Mouse (Mus musculus) left cerebral cortex, adult 11 months (tissue): Measurements from ENCODE around the gene Zc2hc1c.
"Not testable (repeated sequence)": the region's sequence is repeated elsewhere in the genome, so short reads cannot be mapped to it uniquely, and the experiment has no call there.

ENCODE experiments used
- DNase-seq: peaks from one replicate; pipeline ENCODE4 v3.0.0; 2022; ENCODE audit warnings: low spot score

Gene Zc2hc1c

GRCm38 (mm10) chr12:85288486-85289156, at the start of gene Zc2hc1c:
Zc2hc1c (plus strand) TSS chr12:85288591.
- peak; percentile 70 for DNase-seq

GRCm38 (mm10) chr12:85252083-85252482, 36.3 kb upstream of the Zc2hc1c start:
- no peak for DNase-seq

DNA sequence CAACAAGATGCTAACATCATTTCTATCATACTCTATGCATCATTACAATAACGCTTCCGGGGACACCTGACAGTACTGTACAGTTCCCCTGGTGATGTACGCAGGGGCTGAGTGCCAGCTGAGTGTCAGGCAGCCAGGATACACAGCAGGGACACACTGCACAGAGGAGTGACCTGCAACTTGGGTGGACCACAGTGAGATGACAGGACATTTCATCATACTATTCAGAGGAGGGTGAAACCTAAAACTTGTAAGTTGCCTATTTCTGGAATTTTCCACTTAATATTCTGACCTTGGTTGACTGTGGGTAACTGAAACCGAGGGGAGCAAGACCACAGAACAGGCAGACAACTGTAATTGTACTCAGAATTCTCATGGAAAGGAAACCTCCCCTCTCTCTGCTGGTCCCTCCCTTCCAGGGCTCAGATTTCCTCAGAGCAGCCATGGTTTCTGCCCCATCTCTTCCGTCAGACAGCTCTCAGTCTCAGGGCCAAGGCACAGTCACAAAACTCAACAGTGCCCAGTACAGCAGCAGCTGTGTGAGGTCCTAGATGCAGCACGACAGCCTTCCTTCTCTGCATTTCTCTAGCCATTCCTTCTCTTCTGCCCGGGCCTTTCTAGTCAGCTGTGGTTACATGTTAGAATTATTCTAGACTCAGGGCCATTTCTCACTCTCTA, 32.2 kb upstream of the Zc2hc1c start:
- no peak for DNase-seq

DNA sequence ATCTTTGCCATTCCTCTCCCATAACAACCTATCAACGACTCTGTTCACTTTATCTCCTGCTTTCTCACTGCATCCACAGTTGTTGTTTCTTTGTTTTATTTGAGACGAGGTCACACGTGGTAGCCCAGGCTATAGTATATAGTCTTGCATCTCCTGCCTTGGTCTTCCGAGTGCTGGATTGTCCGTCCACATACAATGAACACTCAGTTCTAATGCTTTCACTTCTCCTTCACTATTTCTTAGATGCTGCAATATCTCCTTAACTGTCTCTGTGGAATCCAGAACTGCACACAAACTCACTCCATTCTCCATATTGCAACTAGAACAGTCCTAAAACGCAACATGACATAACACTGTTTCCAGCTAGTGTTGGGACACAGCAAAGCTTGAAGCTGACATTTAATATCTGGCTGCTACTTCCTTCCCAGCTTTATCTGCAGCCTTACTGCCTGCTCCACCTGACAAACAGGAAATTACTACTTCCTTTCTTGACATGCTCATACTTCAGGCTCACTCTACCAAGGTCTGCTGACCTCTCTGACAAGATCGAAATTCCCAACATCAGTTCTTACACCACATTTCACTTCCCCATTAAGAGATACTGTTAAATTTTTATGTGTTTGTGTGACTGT, 31.3 kb upstream of the Zc2hc1c start:
- DNase-seq = no peak

DNA sequence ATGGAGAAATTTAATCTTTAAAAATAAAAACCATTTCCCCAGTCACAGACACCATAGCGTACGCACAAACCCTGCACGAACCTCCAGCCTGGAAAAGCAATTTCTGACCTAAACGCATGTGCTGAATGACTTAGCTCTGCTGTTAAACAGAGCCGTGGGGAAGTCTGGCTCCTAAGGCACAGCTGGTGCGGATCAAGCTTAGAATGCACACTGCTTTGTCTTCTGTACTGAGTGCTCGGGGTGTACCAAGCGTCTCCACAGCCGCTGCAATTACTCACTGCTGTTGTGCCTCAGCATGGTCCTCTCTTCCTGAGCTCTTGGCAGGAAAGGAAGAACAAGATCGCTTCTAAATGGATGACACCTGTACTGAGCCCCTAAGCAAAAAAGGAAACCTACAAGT, 25.9 kb upstream of the Zc2hc1c start:
- DNase-seq = no peak

DNA sequence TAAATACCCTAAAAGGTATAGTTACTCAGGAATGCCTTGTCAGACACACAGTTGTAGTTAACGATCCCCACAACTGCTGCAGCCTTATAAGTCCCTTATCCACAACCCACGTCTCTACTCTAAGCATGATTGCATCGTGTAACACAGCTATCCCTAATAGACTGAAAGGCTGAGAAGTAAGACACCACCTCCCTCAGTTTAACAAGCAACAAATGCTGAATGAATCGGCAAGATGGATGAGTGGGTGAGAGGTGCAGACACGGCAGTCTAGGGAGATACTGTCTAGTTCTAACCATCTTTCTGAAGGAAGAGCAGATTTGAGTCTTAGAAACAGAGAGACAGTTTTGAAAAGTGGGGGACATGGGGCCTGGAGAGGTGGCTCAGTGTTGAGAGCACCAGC, 25.2 kb upstream of the Zc2hc1c start:
- no peak for DNase-seq

DNA sequence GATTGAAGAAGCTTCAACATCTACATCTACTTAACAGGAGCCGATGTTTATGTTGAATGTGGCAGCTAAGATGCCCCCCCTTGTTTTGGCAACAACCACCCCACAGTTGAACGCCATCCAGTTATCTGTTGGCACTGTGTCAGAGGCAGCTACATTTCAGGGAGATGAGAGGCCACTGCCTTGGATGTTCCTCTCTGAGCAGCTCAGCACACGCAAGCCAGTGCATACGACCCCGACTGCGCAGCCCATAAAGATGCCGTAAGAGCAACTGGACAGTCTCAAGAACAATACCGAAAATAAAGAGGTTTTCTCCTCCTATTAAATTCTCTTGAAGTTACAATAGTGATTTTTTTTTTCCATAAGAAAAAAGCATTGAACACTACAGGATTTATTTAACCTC, 23.9 kb upstream of the Zc2hc1c start:
- DNase-seq = no peak

DNA sequence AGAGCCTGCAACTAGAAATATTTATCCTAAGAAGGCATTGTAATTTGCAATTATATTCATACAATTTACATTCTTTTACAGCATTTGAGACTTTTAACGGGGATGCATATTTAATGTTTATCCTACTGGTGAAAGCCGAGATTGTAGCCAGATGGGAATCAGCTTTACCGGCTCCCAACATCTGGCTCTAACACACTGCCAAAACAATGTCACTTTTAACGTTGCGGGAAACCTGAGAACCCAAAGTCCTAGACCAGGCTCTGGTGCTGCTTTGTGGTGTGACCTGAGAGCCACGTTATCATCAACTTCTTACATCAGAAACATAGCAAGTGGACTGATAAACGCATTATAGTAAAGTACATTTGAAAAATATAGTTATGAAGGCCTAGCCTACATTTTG, 23.5 kb upstream of the Zc2hc1c start:
- no peak for DNase-seq

DNA sequence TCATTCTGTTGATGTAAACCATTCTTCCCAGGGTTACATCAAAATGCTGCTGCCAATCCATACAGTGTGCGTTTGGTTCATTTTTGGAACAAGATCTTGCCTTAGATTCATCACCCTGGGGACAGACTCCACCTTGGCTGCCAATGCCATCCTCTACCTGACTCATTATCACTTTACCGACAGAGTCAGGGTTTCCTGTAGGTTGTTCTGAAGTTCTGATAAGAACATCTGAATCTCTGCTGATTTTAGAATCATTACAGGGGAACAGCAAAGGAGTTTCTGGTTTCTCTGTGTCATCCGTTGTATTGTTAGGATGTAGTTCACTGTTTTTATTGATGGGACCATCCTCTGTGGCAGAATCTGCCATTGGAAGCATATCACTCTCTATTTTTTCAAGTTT, 22.1 kb upstream of the Zc2hc1c start:
- DNase-seq = no peak

DNA sequence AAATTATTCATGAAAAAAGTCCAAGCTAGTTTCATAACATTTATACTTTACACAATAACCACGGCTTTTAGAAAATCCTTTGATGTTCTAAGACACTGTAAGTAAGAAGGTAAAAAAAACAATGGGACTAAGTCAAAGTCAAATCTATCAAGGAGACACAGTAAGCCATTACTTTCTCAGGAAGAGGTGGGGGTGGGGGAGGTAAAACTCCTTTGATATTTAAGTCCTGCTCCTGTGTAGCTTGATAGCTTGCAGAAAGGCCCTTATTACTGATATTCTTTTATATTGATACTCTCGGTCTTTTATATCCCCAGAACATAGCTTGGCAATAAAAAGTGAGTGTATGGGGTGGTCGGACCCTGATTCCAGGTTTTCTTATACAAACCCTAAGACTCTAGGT, 18.6 kb upstream of the Zc2hc1c start:
- no peak for DNase-seq

- DNase-seq = peak; percentile 76
These were observed 18.1 kb upstream of the Zc2hc1c start, which contains the start of gene Mlh3 for GRCm38 (mm10) chr12:85270319-85270718. Mlh3 (minus strand) TSS chr12:85270599.

DNA sequence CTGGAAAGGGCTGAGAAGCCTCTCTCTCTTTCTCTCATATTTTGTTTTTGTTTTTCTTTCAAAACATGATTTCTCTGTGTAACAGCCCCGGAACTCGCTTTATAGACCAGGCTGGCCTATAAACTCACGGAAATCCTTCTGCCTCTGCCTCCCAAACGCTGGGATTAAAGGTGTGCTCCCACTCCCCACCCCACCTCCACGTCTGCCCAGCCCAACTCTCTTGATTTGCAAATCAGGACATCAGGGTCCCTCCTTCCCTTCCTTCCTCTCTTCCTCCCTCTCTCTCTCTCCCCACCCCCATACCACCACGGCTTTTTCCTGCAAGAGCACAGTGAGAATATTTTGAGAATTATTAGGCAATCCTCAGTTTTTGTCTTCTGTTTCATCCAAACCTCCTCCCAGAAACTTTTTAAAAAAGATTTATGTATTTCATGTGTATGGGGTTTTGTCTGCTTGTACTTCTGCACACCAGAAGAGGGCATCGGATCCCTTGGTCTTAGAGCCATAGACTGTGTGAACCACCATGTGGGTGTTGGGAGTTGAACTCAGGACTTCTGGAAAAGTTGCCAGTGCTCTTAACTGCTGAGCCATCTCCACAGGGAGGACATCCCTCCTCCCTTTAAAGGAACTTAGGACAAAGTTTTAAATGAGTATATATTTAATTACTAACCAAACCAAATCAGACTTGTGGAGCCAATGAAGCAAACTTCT, 17.1 kb upstream of the Zc2hc1c start:
- no peak for DNase-seq

GRCm38 (mm10) chr12:85271843-85272206, 16.6 kb upstream of the Zc2hc1c start:
- DNase-seq = no peak

GRCm38 (mm10) chr12:85273508-85273907, 14.9 kb upstream of the Zc2hc1c start:
- no peak for DNase-seq

- DNase-seq = no peak
These were observed 12.1 kb upstream of the Zc2hc1c start for GRCm38 (mm10) chr12:85276273-85276672.

DNA sequence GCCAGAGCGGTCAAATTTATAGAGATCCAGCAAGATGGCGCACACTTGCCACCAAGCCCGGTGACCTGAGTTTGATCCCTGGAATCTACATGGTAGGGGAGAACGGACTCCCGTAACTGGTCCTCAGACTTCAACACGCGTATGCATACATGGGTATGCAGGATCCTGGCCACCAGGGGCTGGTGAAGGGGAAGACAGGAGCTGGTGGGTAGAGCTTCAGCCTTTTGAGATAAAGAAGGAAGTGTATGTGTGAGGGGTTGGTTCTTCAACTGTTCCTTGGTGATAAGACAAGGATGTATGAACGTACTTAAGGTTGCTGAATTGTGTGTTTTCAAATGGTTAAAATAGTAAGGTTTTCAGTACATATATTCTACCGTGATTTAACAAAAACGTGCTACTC, 9.5 kb upstream of the Zc2hc1c start:
- no peak for DNase-seq

DNA sequence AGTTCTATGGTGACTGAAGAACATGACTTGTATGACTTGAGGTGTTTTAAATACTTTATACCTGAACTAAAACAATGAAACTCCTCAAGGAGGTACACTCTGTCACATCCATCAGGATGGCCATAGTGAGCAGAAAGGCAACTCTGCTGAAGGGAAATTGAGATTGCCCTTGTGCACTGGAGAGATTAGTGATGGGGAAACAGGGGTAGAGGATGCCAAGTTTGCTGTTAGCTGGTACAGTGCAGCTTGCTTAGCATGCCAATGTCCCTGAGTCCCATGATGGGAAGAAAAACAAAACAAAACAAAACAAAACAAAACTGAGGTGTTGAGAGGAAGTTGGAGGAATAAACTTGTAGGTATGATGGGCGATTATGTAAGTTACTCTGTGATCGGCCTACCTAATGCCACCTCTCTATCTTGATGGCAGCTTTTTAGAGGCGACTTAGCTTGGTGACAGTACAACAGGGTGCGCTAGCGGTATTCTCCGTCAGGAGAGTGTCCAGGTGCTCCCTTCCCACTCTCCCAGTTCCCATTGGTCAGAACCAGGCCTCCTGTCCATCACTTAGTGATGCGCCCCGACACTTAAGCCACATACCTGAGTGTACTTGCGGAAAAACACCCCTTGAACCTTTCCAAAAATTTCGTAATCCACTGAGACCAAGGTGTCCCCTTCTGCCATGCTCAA, 8.9 kb upstream of the Zc2hc1c start:
- no peak for DNase-seq

DNA sequence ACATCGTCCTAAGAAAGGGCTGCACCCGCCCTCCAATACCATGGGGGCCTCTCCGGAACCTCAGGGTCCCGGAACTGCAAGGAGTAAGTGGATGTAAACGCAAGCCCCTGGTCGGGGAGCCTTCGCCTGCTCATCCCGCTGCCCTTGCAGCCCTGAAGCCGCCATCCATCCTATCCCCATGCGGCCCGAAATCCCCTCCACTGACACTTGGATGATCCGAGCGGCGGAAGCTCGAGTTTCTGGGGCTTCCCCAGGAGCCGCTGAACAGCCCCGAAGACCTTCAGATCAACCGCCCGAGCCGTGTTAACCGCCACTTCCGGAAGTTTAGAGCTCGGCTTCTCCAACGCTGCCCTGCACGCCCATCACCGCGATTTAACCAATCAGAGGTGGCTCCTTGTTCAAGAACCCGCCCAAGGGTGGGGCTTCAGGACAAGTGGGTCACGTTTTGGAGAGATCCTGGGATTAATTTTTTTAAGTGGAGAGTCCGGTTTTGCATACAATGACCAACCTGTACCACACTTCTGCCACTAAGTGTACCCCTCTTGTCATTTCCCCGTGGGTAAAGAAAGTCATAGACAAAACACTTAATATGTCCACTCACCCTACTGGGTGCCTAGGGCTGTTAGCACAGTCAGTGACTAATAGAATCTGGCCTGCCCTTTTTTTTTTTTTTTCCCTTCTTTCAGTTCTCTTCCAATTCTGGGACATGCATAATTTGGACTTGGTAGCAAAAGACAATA, 8.1 kb upstream of the Zc2hc1c start:
- DNase-seq = peak; percentile 97

DNA sequence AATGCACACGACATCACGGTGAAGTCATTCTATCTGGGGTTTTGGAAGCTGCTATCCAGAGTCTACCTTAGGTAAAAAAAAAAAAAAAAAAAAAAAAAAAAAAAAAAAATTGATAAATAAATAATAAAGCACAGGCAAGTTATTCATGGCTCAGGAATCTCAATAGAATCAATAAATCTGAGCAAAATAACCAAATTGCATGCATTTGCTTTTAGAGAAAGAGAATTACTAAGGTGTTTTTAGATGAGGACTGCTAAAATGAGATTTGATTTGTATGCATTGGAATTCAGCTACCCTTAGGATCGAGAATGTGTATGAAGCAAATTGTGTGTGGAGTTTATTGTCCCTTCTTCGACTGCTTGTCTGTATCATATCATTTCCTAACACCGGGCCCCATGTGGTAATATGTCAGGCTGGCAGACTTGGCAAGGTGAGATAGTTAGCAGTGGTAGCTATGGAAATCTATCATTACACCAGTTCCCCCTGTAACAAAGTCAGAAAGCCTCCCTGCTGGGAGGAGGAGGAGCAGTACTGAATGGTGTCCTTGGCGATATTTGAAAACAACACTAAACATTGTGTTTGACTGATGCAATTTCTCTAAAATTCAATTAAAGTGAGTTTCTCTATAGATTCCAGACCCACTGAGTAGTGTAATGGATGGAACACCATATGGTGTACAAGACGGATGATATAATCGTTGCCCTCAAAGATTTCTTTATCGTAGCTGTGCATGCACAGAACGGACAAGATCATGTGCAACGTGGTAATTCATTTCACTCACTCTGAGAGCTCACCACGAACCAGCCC, 7.3 kb upstream of the Zc2hc1c start:
- DNase-seq = no peak

DNA sequence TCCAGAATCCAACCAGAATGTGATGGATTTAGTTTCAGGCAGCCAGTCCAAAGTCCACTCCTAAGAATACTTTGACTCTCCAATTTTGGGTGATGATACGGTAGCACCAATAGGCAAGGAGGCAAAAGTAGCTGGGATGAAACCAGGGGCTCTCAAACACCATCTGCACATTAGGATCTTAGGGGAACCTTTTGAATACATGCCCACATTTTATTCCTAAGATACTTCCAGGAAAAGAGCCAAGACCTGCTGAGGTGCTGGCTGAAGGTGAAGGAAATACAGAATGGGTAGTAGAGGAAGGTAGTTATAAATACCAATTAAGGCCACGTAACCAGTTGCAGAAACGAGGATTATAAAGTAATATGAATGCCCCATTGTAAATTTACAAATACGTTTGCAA, 6.6 kb upstream of the Zc2hc1c start:
- not testable (repeated sequence) for DNase-seq

GRCm38 (mm10) chr12:85284331-85284730, 4.1 kb upstream of the Zc2hc1c start:
- DNase-seq = no peak
